Mouse (Mus musculus): ENCODE results near the gene Cdkl1. TPM values are rescaled to one million over a fixed set of nuclear protein-coding genes. Genes with fewer than 3 reads are reported as not detected.
A peak's percentile ranks its signal among the peaks of the same experiment; 100 is the strongest.

The Cdkl1 gene
- polyA plus RNA-seq, 1 experiment from 2014 or later, result 1.6 TPM

DNA sequence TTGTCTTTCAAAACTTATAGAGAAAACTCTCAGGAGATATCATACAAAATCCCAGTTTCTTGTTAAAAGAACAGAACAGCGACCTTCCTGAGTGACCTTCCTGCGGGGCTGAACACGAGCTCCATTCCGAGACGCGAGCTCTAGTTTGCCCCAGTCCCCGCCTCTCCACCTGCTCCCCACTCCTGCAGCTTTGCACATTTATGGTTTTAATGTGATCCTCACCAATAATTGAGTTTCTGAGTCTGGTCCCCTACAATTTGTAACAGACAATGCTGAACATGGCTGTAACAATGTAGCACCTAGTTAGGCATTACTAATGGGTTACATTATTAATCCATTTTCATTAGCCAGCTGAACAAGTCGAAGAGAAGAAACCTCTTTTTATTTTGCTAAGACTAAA lies 9.6 kb downstream of the Cdkl1 start:
- Histone ChIP-seq H3K9ac (no peak overlapping the region), H3K4me3 (no peak overlapping the region), H3K27ac (no peak overlapping the region), H3K36me3 (no peaks in the 10 kb centered on the region), H3K4me1 (no peaks in the 10 kb centered on the region), H3K9me3 (no peaks in the 10 kb centered on the region), H3K4me2 (replicated peaks) (no peak overlapping the region), H3K27me3 (replicated peaks) (no peaks in the 10 kb centered on the region)
- WGBS, result 64% methylated on average over 8 of the region's 8 CpGs
- no peak for ATAC-seq (ENCODE audit: low FRiP score, low read depth)

DNA sequence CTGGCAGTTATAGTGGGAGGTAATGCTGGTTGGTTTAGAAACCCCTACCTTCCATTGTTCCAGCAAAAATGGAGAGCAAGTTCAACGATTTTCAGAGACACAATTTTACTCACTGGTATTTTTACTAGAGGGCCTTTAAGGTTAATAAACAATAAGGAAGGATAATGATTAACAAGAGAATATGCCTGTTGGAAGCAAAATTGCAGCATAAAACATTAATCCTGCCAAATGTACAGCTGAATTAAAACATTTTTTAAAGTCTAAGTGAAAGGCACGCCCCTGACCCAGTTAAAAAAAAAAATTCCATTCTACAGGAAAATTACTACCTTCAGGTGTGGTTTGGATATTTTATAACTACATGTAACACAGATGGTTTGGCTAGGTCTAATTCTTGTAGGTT lies 13.1 kb downstream of the Cdkl1 start:
- Histone ChIP-seq H3K4me2 (replicated peaks) (no peak overlapping the region), H3K27ac (no peak overlapping the region), H3K36me3 (no peaks in the 10 kb centered on the region), H3K9me3 (no peaks in the 10 kb centered on the region), H3K4me1 (no peaks in the 10 kb centered on the region), H3K4me3 (no peak overlapping the region), H3K27me3 (replicated peaks) (no peaks in the 10 kb centered on the region), H3K9ac (no peak overlapping the region)
- WGBS, result 73% methylated on average over 2 of the region's 2 CpGs
- ATAC-seq (ENCODE audit: low FRiP score, low read depth), result no peak

DNA sequence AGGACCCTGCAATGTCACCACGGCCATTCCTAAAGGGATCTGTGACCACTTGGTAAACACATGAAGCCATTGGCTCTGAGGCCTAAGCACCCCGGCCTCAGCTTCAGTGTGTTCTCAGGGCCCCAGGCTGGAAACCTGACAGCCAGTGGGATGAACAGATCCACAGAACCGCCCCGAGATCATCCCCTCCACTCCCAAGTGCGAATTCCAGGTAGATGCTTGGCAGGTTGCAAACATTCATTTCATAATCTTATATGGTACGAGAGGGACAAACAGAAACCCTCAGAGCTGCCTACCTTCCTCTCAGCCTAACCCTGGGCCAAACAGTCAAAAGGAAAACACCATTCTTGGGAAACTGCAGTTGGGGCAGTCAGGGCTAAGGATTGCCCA lies 13.7 kb downstream of the Cdkl1 start:
- Histone ChIP-seq H3K9me3 (no peaks in the 10 kb centered on the region), H3K4me1 (no peaks in the 10 kb centered on the region), H3K27ac (no peak overlapping the region), H3K27me3 (replicated peaks) (no peaks in the 10 kb centered on the region), H3K9ac (no peak overlapping the region), H3K4me2 (replicated peaks) (no peak overlapping the region), H3K4me3 (no peak overlapping the region), H3K36me3 (no peaks in the 10 kb centered on the region)
- WGBS, result 87% methylated on average over 6 of the region's 6 CpGs
- ATAC-seq (ENCODE audit: low FRiP score, low read depth), result no peak

DNA sequence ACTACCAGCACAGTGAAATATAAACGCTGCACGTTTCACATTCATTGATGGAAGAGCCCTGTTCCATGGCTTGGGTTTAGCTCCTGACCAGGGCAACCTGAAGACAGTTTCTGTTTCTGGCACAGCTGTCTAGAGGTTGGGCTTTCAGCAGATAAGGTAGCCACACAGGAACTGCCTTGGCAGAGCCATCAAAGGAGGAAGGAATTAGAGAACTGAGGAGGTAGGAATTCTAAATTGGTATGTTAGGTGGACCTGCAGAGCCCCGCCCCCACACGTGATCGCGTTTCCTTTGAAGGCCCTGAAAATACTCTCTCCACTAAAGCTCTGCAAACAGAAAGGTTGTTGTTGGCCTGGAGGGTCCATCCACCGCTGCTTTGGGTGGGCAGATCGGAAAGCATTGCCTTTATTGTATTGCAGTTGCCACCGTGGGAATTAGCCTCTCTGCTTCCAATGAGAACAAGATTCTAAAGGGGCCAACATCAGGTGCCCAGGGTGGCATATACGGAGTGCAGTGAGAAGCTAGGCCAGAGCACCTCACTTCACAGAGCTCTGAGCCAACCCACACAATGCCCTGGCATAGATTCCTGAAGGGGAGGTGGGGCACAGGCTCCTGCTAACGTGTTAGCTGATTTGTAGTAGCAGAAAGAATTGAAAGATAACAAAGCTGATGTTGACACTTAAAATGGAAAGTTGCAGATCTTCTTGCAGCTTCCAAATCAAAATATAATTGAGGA lies 14.3 kb downstream of the Cdkl1 start:
- no peaks in the 10 kb centered on the region for H3K36me3 ChIP-seq
- no peak overlapping the region for H3K27ac ChIP-seq
- no peaks in the 10 kb centered on the region for H3K9me3 ChIP-seq
- H3K9ac ChIP-seq, result no peak overlapping the region
- no peak for ATAC-seq (ENCODE audit: low FRiP score, low read depth)
- H3K4me2 ChIP-seq (replicated peaks), result no peak overlapping the region
- 74% methylated on average over 11 of the region's 11 CpGs for WGBS
- no peaks in the 10 kb centered on the region for H3K27me3 ChIP-seq (replicated peaks)
- no peak overlapping the region for H3K4me3 ChIP-seq
- H3K4me1 ChIP-seq, result no peaks in the 10 kb centered on the region

DNA sequence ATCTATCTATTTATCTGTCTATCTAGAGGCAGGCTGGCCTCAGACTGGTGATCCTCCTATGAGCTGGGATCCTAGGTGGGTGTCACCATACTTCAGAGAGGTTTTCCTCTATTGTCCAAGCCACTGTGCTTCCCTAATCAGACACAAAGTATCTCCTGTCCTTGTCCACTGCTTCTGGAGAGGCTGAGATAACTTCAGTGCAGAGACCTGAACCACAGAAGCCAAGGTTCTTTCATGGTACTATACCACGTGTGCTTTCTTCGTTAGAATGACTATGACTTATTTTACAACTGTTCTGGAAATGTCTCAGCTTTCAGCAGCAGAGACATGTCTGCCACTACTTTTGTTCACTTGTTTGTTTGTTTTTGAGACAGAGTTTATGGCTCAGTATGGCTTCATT lies 22.2 kb downstream of the Cdkl1 start:
- Histone ChIP-seq H3K9ac (no peak overlapping the region), H3K9me3 (no peaks in the 10 kb centered on the region), H3K4me3 (no peak overlapping the region), H3K4me2 (replicated peaks) (no peak overlapping the region), H3K4me1 (peaks cover 22% of the 10 kb centered on the region), H3K36me3 (no peaks in the 10 kb centered on the region), H3K27ac (no peak overlapping the region), H3K27me3 (replicated peaks) (no peaks in the 10 kb centered on the region)
- no peak for ATAC-seq (ENCODE audit: low FRiP score, low read depth)
- WGBS, result 88% methylated on average over 2 of the region's 2 CpGs

DNA sequence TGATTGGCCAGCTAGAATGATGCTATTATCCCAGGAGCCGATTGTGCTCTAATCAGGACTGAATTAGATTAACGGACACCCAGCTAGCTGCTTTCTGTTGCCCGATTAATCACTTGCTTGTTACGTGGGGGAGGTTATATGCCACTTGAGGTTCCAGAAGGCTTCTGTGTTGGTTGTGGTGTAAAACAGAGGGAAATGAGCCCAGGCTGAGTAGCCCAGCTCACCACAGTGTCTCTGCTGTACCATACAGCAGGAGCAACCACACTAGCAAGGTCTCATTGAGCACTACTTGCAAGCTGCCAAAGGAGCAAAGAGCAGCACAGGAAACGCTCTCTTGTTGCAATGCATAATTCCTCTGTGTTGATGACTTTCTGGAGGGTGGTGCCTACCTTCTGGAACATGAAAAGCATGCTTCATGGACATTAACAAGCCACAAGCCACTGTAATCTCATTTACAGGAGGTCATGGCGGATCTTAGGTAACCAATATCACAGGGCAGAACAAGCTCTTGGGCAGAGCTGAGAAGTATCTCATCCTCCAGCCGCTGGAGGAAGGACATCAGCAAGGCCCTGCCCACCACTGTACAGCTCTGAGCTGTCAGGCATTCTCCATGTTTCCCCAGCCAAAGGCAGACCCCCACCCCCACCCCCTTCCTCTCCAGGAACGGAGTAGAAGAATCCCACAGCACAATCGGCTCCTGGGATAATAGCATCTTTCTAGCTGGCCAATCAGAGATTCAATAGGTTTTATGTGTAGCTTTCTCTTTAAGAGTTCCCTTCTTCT lies 23.4 kb downstream of the Cdkl1 start:
- H3K9me3 ChIP-seq, result no peaks in the 10 kb centered on the region
- H3K4me1 ChIP-seq, result peaks cover 22% of the 10 kb centered on the region
- WGBS, result 50% methylated on average over 9 of the region's 9 CpGs
- no peak overlapping the region for H3K4me2 ChIP-seq (replicated peaks)
- no peak overlapping the region for H3K27ac ChIP-seq
- 0 out of 2 replicates have a peak, but pooled peaks have one; percentile 57 for ATAC-seq (ENCODE audit: low FRiP score, low read depth)
- H3K27me3 ChIP-seq (replicated peaks), result no peaks in the 10 kb centered on the region
- no peak overlapping the region for H3K4me3 ChIP-seq
- H3K36me3 ChIP-seq, result no peaks in the 10 kb centered on the region
- H3K9ac ChIP-seq, result no peak overlapping the region

DNA sequence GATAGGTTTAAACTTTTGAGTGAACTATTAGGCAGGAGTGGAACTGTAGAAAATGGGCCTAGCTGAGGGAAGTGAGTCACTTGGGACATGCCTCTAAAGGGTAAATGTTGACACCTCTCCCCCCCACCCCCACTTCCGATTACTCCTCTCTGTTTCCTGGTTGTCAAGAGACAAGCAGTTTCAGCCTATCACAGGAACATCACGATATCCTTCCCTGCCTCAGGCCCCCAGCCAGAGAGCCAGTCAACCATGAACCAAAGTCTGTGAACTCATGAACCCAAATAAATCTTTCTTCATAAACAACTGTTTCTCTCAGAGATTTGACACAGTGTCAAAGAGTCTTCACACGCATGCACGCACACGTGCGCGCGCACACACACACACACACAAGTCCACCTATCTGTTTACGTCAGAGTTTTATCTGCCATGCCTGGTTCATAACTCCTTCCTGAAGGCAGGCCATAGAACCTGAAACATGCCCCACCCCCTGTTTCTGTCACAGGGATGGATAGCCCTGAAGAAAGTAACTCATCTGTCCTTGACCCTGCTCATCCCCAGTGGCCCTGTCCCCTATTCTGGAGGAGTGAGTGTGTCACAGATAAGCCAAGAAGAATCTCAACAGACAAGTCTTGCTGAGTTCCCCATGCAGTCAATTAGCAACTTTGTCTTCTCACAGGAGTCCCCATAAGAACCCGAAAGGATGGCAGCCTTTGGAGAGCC lies 24.7 kb downstream of the Cdkl1 start:
- peaks cover 22% of the 10 kb centered on the region for H3K4me1 ChIP-seq
- no peaks in the 10 kb centered on the region for H3K9me3 ChIP-seq
- no peak overlapping the region for H3K27ac ChIP-seq
- WGBS, result 69% methylated on average over 10 of the region's 10 CpGs
- H3K4me3 ChIP-seq, result no peak overlapping the region
- no peaks in the 10 kb centered on the region for H3K36me3 ChIP-seq
- H3K27me3 ChIP-seq (replicated peaks), result no peaks in the 10 kb centered on the region
- no peak overlapping the region for H3K9ac ChIP-seq
- no peak overlapping the region for H3K4me2 ChIP-seq (replicated peaks)
- no peak for ATAC-seq (ENCODE audit: low FRiP score, low read depth)

DNA sequence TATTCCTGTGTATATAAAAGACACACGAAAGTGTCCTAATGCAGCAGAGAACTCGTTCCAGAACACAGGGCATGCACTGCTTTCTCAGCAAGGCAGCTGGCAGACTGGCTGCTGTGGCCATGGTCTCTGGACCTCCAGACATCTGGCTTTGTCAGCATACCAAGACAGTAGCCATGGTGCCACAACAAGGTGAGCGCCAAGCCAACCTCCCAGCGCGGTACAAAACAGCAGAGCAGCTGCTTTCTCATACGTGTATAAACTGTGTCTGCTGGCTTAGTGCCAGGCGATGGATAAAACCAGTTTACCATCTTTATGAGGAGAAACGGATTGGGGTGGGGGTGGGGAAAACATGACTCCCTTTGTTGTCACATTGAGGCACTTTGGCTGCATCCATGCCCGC lies 25.5 kb downstream of the Cdkl1 start:
- no peak overlapping the region for H3K9ac ChIP-seq
- H3K4me2 ChIP-seq (replicated peaks), result no peak overlapping the region
- WGBS, result 65% methylated on average over 9 of the region's 9 CpGs
- ATAC-seq (ENCODE audit: low FRiP score, low read depth), result peak; percentile 6; the same call in 1 of the 2 replicates
- H3K36me3 ChIP-seq, result no peaks in the 10 kb centered on the region
- H3K9me3 ChIP-seq, result no peaks in the 10 kb centered on the region
- no peak overlapping the region for H3K27ac ChIP-seq
- H3K4me1 ChIP-seq, result peaks cover 22% of the 10 kb centered on the region
- H3K4me3 ChIP-seq, result no peak overlapping the region
- no peaks in the 10 kb centered on the region for H3K27me3 ChIP-seq (replicated peaks)

DNA sequence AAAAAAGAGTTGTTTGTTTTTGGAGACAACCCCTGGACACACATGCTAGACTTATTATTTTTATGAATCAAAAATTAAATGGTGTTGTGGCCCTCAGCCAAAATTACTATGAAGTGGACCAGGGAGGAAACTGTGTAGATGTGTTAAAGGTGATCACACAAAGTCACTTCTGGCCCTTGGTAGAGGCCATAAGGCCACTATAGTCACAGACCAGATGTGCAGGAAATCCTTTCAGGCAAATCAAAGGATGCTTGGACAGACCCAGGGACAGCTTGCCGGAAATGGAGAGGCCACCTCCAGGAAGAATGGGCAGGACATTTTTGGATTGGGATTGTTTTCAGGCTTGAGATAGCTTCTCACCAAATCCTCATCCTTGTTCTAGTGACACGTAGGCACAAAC lies 29.5 kb downstream of the Cdkl1 start:
- Histone ChIP-seq H3K4me2 (replicated peaks) (no peak overlapping the region), H3K4me1 (peaks cover 27% of the 10 kb centered on the region), H3K36me3 (no peaks in the 10 kb centered on the region), H3K4me3 (no peak overlapping the region), H3K27me3 (replicated peaks) (no peaks in the 10 kb centered on the region), H3K9me3 (no peaks in the 10 kb centered on the region), H3K9ac (no peak overlapping the region), H3K27ac (no peak overlapping the region)
- 75% methylated on average over 2 of the region's 2 CpGs for WGBS
- ATAC-seq (ENCODE audit: low FRiP score, low read depth), result no peak

DNA sequence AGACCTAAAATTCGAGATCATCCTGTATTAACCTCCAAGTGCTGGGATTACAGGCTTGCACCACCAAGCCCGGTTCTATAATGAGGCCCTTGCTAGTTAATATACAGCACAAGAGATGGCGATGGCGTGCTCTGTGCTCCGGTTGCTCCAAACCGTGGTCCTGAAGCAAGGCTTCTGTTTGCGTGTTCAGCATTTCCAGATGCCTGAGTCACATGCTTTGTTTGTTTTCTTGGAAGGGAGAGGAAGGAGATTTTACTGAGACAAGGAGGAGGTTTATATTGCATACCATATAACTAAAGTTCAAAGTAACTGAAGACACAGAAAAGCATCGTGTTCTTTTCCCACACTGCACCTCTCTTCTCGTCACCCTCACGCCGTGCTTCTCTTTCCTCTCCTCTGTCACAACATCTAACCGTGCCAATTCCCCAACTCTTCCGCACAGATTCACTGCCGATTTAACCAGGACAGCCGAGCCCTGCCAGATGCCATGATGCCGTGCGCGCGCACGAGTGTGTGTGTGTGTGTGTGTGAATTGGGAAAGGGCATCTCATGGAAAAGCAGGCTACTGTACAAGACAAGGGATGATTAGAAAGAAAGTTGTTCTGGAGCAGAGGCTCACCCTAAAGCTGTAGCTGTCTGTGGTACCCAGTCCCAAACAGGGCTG lies 30.2 kb downstream of the Cdkl1 start:
- peaks cover 19% of the 10 kb centered on the region for H3K4me1 ChIP-seq
- no peak for ATAC-seq (ENCODE audit: low FRiP score, low read depth)
- H3K4me3 ChIP-seq, result no peak overlapping the region
- no peak overlapping the region for H3K27ac ChIP-seq
- H3K36me3 ChIP-seq, result no peaks in the 10 kb centered on the region
- H3K9ac ChIP-seq, result no peak overlapping the region
- H3K27me3 ChIP-seq (replicated peaks), result no peaks in the 10 kb centered on the region
- 88% methylated on average over 20 of the region's 20 CpGs for WGBS
- H3K4me2 ChIP-seq (replicated peaks), result no peak overlapping the region
- no peaks in the 10 kb centered on the region for H3K9me3 ChIP-seq

DNA sequence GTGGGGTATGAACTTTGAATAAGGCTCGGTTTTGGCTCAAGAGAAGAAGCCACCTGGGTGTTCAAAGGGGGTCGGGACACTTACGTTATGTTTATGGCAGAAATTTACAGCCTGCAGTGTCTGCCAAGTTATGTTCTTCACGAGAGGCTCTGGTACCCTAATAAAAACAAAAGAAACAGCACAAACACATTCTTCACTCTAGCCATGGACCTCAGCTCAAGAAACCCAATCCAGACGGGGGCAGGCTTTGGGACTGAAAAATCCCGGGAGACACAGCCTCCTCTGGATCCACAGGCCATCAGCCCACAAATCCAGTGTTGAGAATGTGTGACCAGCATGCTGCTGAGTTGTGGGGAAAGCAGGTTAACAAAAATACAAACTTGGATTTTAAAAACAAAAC lies 31.1 kb downstream of the Cdkl1 start:
- Histone ChIP-seq H3K9me3 (no peaks in the 10 kb centered on the region), H3K4me2 (replicated peaks) (no peak overlapping the region), H3K27ac (no peak overlapping the region), H3K4me3 (no peak overlapping the region), H3K9ac (no peak overlapping the region), H3K36me3 (no peaks in the 10 kb centered on the region), H3K4me1 (peaks cover 15% of the 10 kb centered on the region), H3K27me3 (replicated peaks) (no peaks in the 10 kb centered on the region)
- ATAC-seq (ENCODE audit: low FRiP score, low read depth), result no peak
- WGBS, result 52% methylated on average over 6 of the region's 6 CpGs
